Mouse (Mus musculus) heart, postnatal 0 days (tissue): ENCODE measurements around the gene Apoc4. TPM values are rescaled to one million over a fixed set of nuclear protein-coding genes. Genes with fewer than 3 reads are reported as not detected.

Source experiments
- ATAC-seq: fragments of 200-750 bp; cut with Nextera tagmentation; 2 replicates; pipeline ENCODE4 v1.8.0; 2017; ENCODE audit warnings: low read depth, moderate number of reproducible peaks, moderate library complexity; ENCODE audit not compliant: insufficient read depth
- DNase-seq: peaks from one replicate; pipeline ENCODE4 v3.0.0-alpha.2; 2016; ENCODE audit warnings: low spot score
- H3K27ac ChIP-seq: fragments of 300-500 bp; sonication (generic); 2 replicates; pipeline ENCODE4 v1.5.1; 2014; ENCODE audit warnings: low read depth, mild to moderate bottlenecking
- H3K27me3 ChIP-seq: fragments of 300-500 bp; sonication (generic); 2 replicates; pipeline ENCODE4 v1.6.1; 2014; ENCODE audit warnings: low read length, mixed read lengths; ENCODE audit not compliant: control insufficient read depth, insufficient read depth
- H3K36me3 ChIP-seq: fragments of 300-500 bp; sonication (generic); replicated peaks from 2 replicates; pipeline ENCODE4 v1.6.1; 2014; ENCODE audit warnings: low read length, mixed read lengths; ENCODE audit not compliant: control insufficient read depth, insufficient read depth
- H3K4me1 ChIP-seq: fragments of 300-500 bp; sonication (generic); 2 replicates; pipeline ENCODE4 v1.6.1; 2014; ENCODE audit warnings: antibody characterized with exemption; ENCODE audit not compliant: control insufficient read depth, insufficient read depth
- H3K4me2 ChIP-seq: fragments of 300-500 bp; sonication (generic); 2 replicates; pipeline ENCODE4 v1.6.1; 2014; ENCODE audit warnings: low read depth, mild to moderate bottlenecking, low read length, moderate library complexity
- H3K4me3 ChIP-seq: fragments of 300-500 bp; sonication (generic); 2 replicates; pipeline ENCODE4 v1.5.1; 2014; ENCODE audit warnings: low read depth, low read length
- H3K9ac ChIP-seq: fragments of 300-500 bp; sonication (generic); replicated peaks from 2 replicates; pipeline ENCODE4 v1.6.1; 2014; ENCODE audit warnings: low read depth, low read length, mixed read lengths
- H3K9me3 ChIP-seq: fragments of 300-500 bp; sonication (generic); replicated peaks from 2 replicates; pipeline ENCODE4 v1.6.1; 2016; ENCODE audit warnings: low read length; ENCODE audit not compliant: control insufficient read depth
- CTCF ChIP-seq: IDR thresholded peaks from 2 replicates; pipeline ENCODE4 v1.5.1; 2016; ENCODE audit warnings: antibody characterized with exemption, control low read depth, low read depth
- EP300 ChIP-seq: IDR thresholded peaks from 2 replicates; pipeline ENCODE4 v1.6.1; 2016; ENCODE audit warnings: antibody characterized with exemption, low read depth
- WGBS: fragments of 180-500 bp; shearing (Covaris S2); extraction: QIAGEN DNeasy Blood & Tissue Kit; methylation state at CpG from one replicate; pipeline ENCODE4 v1.1.7; 2014; 5-methylcytosine and 5-hydroxymethylcytosine counted together
- polyA plus RNA-seq: library from polyadenylated mRNA; unstranded; fragments of >200 nt; fragmentation: Nextera tagmentation; extraction: Ambion mirVana; gene quantifications from 2 replicates; pipeline ENCODE4 v1.2.1, GENCODE M21; 2015
- total RNA-seq: library from RNA; depleted of rRNA; stranded (reverse); fragments of >200 nt; gene quantifications from 2 replicates; pipeline ENCODE4 v1.2.3, GENCODE M21; 2014; ENCODE audit warnings: low replicate concordance

Gene Apoc4
- total and polyA plus RNA-seq, 2 experiments from 2014 or later: 0.18 TPM; not detected in 1

GRCm38 (mm10) chr7:19694336-19695212, 13.3 kb upstream of the Apoc4 start:
- no peak for DNase-seq
- TF ChIP-seq EP300: no peak
- no peak for TF ChIP-seq CTCF
- 64% methylated on average over 10 of the region's 10 CpGs for WGBS
- Histone ChIP-seq H3K36me3 (peaks cover 6% of the 10 kb centered on the region; the same call in 1 of the 2 replicates), H3K4me2 (no peak overlapping the region), H3K27me3 (no peaks in the 10 kb centered on the region), H3K9ac (no peak overlapping the region), H3K9me3 (no peaks in the 10 kb centered on the region), H3K4me1 (peaks cover 36% of the 10 kb centered on the region), H3K27ac (peak overlapping the region; percentile 63), H3K4me3 (no peak overlapping the region)
- ATAC-seq: no peak

GRCm38 (mm10) chr7:19693421-19693820, 12.1 kb upstream of the Apoc4 start:
- H3K4me2 ChIP-seq: no peak overlapping the region
- DNase-seq: peak; percentile 51
- H3K9ac ChIP-seq: no peak overlapping the region; the same call in 1 of the 2 replicates

GRCm38 (mm10) chr7:19691873-19692865, 10.9 kb upstream of the Apoc4 start, which contains the start of gene Apoc1:
Gene Apoc1 (minus strand): TSS chr7:19692660.
- peaks cover 6% of the 10 kb centered on the region; the same call in 1 of the 2 replicates for H3K36me3 ChIP-seq
- no peaks in the 10 kb centered on the region for H3K27me3 ChIP-seq
- 56% methylated on average over 28 of the region's 28 CpGs for WGBS
- no peak within 1 kb of the TSS for H3K4me2 ChIP-seq
- H3K9me3 ChIP-seq: no peaks in the 10 kb centered on the region
- H3K4me1 ChIP-seq: peaks cover 18% of the 10 kb centered on the region
- H3K4me3 ChIP-seq: no peak within 1 kb of the TSS
- ATAC-seq: no peak
- H3K9ac ChIP-seq: no peak within 1 kb of the TSS; the same call in 1 of the 2 replicates
- H3K27ac ChIP-seq: peak within 1 kb of the TSS; percentile 63
- no peak for TF ChIP-seq CTCF
- TF ChIP-seq EP300: no peak
- DNase-seq: no peak

More at GRCm38 (mm10) chr7:19693421-19693820, 12.1 kb upstream of the Apoc4 start:
- Histone ChIP-seq H3K27ac (peak overlapping the region; percentile 63), H3K36me3 (peaks cover 6% of the 10 kb centered on the region; the same call in 1 of the 2 replicates), H3K4me1 (peaks cover 24% of the 10 kb centered on the region), H3K4me3 (no peak overlapping the region), H3K27me3 (no peaks in the 10 kb centered on the region), H3K9me3 (no peaks in the 10 kb centered on the region)
- ATAC-seq: peak; percentile 58
- 24% methylated on average over 10 of the region's 10 CpGs for WGBS
- TF ChIP-seq CTCF (no peak), EP300 (no peak)

GRCm38 (mm10) chr7:19691434-19691833, 10.2 kb upstream of the Apoc4 start:
- DNase-seq (no peak), ATAC-seq (no peak)
- Histone ChIP-seq H3K4me2 (no peak overlapping the region), H3K27me3 (no peaks in the 10 kb centered on the region), H3K4me1 (peaks cover 18% of the 10 kb centered on the region), H3K4me3 (no peak overlapping the region), H3K36me3 (peaks cover 2% of the 10 kb centered on the region; the same call in 1 of the 2 replicates), H3K9me3 (no peaks in the 10 kb centered on the region), H3K9ac (no peak overlapping the region), H3K27ac (no peak overlapping the region)
- WGBS: 71% methylated on average over 6 of the region's 6 CpGs
- TF ChIP-seq EP300 (no peak), CTCF (no peak)

- ATAC-seq (no peak), DNase-seq (no peak)
- Histone ChIP-seq H3K27me3 (no peaks in the 10 kb centered on the region), H3K4me2 (no peak overlapping the region), H3K9me3 (no peaks in the 10 kb centered on the region), H3K9ac (no peak overlapping the region), H3K36me3 (no peaks in the 10 kb centered on the region), H3K4me1 (peaks cover 18% of the 10 kb centered on the region), H3K4me3 (no peak overlapping the region), H3K27ac (no peak overlapping the region)
- WGBS: 74% methylated on average over 4 of the region's 4 CpGs
- no peak for TF ChIP-seq CTCF
- TF ChIP-seq EP300: no peak
Observed at GRCm38 (mm10) chr7:19690845-19691244, 9.6 kb upstream of the Apoc4 start.
